Mouse (Mus musculus) heart, postnatal 0 days (tissue): ENCODE measurements around the gene Cd163l1.

Source experiments
- CTCF ChIP-seq: IDR thresholded peaks from 2 replicates; pipeline ENCODE4 v1.5.1; 2016; ENCODE audit warnings: antibody characterized with exemption, control low read depth, low read depth
- EP300 ChIP-seq: IDR thresholded peaks from 2 replicates; pipeline ENCODE4 v1.6.1; 2016; ENCODE audit warnings: antibody characterized with exemption, low read depth

DNA sequence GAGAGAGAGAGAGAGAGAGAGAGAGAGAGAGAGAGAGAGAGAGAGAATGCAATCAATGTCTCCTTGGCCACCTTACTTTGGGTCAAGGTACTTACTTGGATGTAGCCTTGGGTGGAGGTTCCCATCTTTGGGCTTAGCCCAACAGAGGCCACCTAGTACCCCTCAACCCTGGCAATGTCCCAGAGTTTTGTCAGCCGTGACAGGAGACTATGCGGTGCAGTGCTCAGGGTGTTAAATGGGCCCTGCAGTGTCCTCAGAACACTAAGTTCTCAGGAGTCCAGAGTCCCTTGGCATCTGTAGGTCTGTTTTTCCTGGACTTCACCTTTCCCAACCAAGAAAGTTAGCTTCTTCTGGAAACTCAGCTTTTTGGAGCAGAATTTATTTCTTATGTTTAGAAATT, 38.9 kb upstream of the Cd163l1 start:
- TF ChIP-seq CTCF = no peak
- TF ChIP-seq EP300 = no peak
